Mouse (Mus musculus) stomach, postnatal 0 days (tissue): ENCODE data around the gene Stk39.

Source experiments
- CTCF ChIP-seq: IDR thresholded peaks from 2 replicates; pipeline ENCODE4 v1.5.1; 2016; ENCODE audit warnings: antibody characterized with exemption, low read depth, mild to moderate bottlenecking, moderate library complexity
- EP300 ChIP-seq: optimal IDR thresholded peaks from 2 replicates; pipeline ENCODE3; 2016; ENCODE audit warnings: antibody characterized with exemption

GRCm38 (mm10) chr2:68232929-68233328 lies 239.1 kb downstream of the Stk39 start:
- TF ChIP-seq CTCF (no peak), EP300 (no peak)
